Mouse (Mus musculus) right cerebral cortex, postnatal 25 days (tissue): ENCODE measurements at regions not wholly inside any gene's neighbourhood (a gene's known extent, or its start where the extent isn't known, plus 50 kb on each side); places are given as distances from the start of the nearest gene placed in this dataset.
A peak's percentile ranks its signal among the peaks of the same experiment; 100 is the strongest.

Experiments used
- DNase-seq: peaks from one replicate; pipeline ENCODE4 v3.0.0; 2022

DNA sequence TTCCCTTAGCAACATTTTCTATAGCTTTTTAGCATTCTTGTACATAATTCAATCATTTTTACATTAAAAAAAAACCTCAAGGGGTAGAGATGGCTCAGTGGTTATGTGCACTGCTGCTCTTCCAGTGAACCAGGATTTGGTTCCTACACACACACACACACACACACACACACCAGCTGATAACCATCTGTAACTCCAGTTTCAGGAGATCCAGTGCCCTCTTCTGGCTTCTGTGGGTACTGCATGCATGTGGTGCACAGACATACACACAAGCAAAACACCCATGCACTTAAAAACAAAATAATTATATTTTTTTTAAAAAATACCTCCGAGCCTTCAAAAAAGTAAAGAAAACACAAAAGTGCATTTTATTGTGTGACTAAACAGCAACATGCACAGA lies 270.6 kb downstream of the Agtpbp1 start:
- DNase-seq = no peak

DNA sequence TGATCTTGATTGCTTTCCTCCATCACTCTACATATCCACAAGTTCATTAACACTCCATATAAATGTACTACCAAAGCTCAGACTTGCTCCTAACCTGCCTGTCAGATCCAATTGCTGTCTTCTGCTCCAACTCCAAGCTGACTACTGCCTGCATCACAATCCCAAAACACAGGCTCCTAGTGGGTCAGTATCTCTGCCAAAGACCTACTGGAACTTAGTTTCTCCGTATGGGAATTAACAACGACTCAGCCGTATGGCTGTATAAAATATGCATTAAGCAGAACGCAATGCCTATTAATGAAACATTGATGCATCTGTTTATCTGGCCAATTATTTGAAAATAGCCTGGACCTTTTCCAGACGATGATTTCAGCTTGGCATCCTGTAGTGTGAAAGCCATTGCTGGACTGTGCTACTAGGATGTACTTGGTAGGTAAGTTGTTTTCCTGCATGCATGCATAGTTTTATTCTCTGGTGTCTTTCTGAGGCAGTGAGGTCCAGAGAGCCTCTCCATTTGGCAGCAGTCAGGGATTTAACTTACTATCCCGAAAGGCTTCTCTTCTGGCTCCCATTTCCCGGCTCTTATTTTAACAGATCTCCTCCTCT lies 271.2 kb downstream of the Agtpbp1 start:
- no peak for DNase-seq

DNA sequence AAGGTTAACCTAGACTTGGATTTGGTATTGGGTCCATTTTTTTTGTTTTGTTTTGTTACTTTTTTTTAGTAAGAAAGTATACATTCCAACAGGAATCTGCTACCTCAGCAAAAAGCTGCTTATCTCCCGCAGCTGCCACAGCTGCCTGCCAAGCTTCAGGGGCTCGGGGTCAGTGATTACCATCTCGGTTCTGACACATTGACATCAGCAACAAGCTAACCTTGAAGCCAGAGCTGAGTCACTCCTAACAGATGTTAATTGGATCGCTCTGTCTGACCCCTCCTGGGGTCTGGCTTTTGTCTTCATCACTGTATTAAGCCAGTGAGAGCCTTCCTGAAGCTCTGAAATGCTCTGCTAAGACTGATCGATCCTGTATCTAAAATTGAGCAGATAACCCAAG lies 292.1 kb downstream of the Agtpbp1 start:
- DNase-seq = no peak

- DNase-seq = peak; percentile 43
These were observed 295.9 kb downstream of the Agtpbp1 start for GRCm38 (mm10) chr13:59289127-59289526.

DNA sequence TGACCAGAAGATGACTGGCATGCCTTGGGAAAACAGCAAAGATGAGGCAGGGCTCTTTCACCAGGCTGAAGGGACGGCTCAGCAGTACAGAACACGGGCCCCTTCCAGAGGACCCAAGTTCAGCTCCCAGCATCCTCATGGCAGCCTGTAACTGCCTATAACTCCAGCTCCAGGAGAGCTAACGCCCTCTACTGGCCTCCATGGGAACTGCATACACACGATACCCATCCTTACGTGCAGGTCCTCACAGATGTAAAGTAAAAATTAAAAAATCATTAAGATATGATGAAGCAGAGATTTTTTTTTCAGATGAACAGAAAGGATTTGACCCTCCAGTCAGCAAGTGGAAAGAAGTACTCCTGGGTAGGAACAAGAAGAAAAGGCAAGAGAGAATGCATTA lies 303.8 kb downstream of the Agtpbp1 start:
- DNase-seq = no peak

- DNase-seq = no peak
These were observed 305.9 kb downstream of the Agtpbp1 start for GRCm38 (mm10) chr13:59279136-59279535.

- DNase-seq = no peak
These were observed 313.4 kb downstream of the Agtpbp1 start for GRCm38 (mm10) chr13:59271661-59272060.

- no peak for DNase-seq
These were observed 318.2 kb downstream of the Agtpbp1 start for GRCm38 (mm10) chr13:59266854-59267253.

DNA sequence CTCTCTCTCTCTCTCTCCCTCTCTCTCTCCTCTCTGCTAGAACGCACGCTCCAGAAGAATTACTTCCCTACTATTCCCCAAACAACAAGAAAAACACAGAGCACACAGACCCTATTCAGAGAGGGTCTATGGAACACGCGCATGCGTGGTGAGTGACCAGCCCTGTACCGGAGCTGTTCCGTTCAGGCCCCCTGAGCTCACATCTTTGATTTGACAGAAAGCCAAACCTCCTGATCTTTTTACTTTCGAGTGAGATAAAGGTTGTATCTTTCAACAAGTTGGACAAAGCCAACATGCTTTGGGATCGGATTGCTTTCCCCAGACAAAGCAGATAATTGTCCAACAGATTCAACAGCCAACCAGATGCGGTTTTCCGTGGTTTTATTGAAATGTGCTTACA lies 320.9 kb downstream of the Agtpbp1 start:
- DNase-seq = no peak

- no peak for DNase-seq
These were observed 323.1 kb downstream of the Agtpbp1 start for GRCm38 (mm10) chr13:59261924-59262323.

DNA sequence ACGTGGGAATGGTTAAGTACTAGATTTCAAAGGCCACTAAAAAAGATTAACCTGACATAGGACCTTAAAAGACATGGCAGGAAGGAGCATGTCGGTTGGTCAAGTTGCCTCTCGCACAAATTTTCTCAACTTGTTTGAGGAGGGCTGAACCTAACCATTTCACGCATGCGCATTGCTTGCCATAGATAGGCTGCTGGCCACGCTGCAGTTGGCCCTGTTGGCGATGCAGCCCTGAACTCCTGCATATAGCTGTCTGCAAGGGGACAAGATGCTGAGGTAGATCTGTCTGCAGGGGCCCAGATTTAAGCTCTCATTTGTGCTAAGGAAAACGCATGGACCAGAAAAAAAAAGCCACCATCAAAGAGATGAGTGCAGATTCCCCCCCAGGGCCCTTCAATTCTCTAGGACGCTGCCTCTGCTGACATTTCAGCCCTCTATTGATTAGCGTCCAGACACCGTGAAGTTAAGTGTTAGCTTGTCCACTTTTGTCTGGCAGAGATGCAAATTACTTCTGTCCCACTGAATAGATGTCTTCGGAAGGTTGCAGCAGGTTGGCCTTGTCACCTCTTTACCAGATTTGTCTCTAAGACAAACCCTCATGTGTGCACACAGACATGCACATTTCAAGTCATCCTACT lies 329.1 kb downstream of the Agtpbp1 start:
- no peak for DNase-seq

DNA sequence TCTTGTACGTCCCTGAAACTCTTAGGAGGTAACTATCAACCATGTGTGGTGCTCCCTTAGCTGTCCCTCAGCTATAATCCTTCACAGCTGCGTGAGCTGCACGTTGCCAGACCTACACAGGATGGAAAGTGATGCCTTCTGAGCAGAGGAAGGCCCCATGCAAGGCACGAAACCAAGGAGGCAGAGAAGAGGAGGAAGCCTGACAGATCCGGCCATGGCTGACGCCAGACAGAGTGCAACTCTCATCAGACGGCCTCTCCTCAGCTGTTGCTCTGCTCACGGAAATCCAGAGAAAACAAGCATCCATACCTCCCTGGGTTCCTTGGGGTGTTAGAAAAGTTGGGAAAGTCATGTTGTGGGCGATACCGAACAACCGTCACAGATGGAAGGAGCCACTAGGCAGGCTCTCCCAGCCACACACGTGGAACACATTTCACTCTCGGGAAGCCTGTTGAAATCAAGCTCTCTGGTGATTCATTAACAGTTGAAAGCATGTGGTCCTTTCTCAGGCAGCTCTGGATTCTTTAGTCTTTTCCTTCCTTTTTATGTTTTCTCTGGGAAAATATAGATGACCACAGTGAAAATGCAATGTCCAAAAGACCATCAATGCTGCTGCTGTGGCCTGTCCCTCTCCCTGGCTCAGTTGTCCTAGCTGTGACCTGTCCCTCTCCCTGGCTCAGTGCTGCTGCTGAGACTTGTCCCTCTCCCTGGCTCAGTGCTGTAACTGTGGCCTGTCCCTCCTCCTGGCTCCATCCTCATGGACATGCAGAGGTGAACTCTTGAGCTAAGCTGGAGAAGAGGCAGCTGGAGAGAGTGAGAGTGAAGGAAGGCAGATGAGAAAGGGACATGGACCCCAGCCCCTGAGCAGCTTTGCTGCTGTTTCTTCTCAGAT lies 331.1 kb downstream of the Agtpbp1 start:
- peak; percentile 38 for DNase-seq

DNA sequence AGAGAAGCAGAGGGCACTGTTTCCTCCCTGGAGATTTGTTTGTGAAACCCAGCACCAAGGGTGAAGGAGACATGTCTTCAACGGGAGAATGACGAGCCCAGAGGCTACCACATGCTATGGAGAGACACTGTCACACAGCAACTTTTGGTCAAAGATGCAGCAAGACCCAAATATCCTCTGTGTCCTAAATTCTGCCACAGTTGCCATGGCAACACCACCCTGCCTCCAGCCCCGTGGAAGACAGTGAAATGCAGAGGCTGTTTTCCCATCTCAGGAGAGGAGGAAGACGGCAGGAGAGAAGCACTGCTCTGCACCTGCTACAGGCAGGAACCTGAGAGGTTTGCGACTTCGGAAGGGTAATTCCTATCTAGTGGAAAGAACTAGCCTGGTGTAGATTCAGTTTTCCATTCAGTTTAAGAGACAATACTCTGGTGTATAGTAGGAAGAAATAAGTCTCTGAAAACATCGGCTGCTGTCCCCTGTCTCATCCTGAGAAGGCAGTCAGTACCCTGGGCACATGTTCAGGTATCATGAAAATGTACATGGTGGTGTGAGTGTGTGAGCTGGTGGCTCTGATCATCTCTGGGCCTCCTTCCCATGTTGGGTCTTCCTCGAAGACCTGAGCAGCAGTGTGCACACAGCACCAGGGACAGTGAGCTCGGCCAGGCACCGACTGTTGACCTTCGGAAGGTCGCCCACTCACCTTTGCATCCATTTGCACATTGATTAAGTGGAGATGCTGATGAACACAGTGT lies 333.6 kb downstream of the Agtpbp1 start:
- DNase-seq = peak; percentile 82

GRCm38 (mm10) chr13:59248411-59248810 lies 336.6 kb downstream of the Agtpbp1 start:
- DNase-seq = no peak

DNA sequence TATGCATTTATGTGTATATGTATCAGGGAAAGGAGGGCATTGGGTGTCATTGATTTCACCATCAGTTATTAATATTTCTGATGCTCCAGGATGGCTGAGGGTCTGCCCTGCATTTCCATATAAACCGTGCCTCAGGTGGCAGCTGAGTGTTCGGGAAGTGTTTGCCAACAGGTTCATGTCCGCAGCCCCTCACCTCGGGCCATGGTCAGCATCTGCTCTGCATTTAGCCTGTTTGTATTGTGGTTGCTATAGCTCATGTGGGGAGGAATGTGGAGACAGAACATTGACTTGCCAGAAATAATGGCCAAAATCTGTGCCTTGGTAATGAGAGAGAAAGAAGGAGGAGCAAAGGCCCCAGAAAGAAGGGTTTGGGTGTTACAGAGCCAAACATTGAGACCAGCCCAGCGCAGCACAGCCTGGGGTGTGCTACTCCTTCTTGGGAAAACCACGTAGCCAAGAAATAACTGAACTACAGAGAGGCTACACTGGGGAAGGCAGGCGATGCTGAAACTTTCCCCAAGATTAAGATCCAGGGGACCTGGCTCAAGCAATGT lies 338.0 kb downstream of the Agtpbp1 start:
- no peak for DNase-seq

DNA sequence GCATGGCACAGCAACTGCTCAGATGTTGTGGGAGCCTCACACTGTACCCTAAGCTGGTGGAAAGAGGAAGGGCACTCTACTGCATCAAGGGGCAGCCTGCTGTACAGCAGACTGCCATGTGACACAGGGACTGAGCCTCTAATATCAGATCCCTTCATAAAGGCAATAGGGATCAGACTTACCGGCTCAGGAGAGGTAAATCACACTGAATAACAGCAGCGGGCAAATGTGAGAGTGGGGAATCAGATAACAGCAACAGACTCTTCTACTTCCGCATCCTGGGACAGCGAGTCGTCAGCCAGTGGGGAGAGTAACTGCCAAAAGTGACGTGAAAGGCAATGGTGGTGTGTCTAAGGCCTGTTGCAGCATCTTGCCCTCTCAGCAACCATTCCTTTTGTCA lies 339.0 kb downstream of the Agtpbp1 start:
- DNase-seq = no peak

GRCm38 (mm10) chr13:59244622-59245021 lies 340.4 kb downstream of the Agtpbp1 start:
- no peak for DNase-seq

DNA sequence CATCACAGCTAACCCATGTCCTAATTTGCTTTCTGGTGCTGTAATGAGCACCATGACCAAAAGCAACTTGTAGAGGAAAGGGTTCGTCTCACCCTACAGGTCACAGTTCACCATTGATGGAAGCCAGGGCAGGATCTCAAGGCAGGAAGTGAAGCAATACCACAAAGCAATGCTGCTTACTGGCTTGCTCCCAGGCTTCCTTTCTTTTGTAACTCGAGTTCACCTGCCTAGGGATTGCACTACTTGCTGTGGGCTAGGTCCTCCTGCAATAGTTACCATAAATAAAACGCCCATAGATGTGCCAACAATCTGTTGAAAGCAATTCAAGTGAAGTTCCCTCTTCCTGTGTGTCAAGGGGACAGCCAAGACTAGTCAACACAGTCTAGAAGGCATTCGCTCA lies 342.4 kb downstream of the Agtpbp1 start:
- no peak for DNase-seq

DNA sequence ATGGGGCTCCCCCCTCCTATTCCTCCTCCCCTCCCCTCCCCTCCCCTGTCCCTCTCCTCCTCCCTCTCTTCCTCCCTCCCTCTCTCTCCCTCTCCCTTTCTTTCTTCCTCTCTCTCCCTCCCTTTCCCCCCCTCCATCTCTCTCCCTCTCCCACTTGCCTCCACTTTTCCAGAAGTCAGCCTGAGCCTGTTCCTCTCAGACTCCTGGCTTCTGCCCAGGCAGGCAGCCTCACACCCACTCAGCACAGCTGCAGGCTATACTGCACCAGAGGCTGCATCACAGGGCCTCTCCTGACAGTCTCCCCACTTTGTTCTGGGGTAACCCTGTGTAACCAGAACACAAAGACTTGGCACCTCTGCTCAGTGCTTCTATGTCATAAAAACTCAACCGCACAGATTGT lies 346.3 kb downstream of the Agtpbp1 start:
- peak; percentile 67 for DNase-seq

GRCm38 (mm10) chr13:59235836-59236235 lies 349.2 kb downstream of the Agtpbp1 start:
- DNase-seq = no peak

GRCm38 (mm10) chr13:59229111-59229541 lies 355.9 kb downstream of the Agtpbp1 start:
- DNase-seq = no peak

GRCm38 (mm10) chr13:59228059-59228830 lies 356.8 kb downstream of the Agtpbp1 start:
- no peak for DNase-seq
